Mouse (Mus musculus) 3134 (cell line): ENCODE measurements around the gene Spin2f.
"Not testable (repeated sequence)": the region's sequence is repeated elsewhere in the genome, so short reads cannot be mapped to it uniquely, and the experiment has no call there.

Experiments used
- DNase-seq: peaks from one replicate; pipeline ENCODE4 v3.0.0-alpha.2; 2011; ENCODE audit warnings: low spot score; ENCODE audit not compliant: insufficient read length; ENCODE audit errors: extremely low read depth

Gene Spin2f

GRCm38 (mm10) chrX:31253594-31253993 is at the start of gene Spin2f:
Spin2f (plus strand) TSS chrX:31253894.
- DNase-seq, result not testable (repeated sequence)

- not testable (repeated sequence) for DNase-seq
Observed at GRCm38 (mm10) chrX:31212136-31212535, 41.6 kb upstream of the Spin2f start.

- not testable (repeated sequence) for DNase-seq
Observed at GRCm38 (mm10) chrX:31223536-31223935, 30.2 kb upstream of the Spin2f start.

GRCm38 (mm10) chrX:31235088-31235487 is 18.6 kb upstream of the Spin2f start:
- DNase-seq, result not testable (repeated sequence)

GRCm38 (mm10) chrX:31241754-31242153 is 11.9 kb upstream of the Spin2f start:
- DNase-seq, result not testable (repeated sequence)
